In genomic region chr1:43171816-43172215, GRCm38 (mm10) we compare ENCODE assay signal across 25 mouse cellular contexts. TPM values are rescaled to one million over a fixed set of nuclear protein-coding genes. Genes with fewer than 3 reads are reported as not detected.
DNase-seq lines count a peak whose midpoint lies in the region; ATAC-seq and TF ChIP-seq lines count a peak whose summit lies in the region.
"Had no signal": no experiment of that assay in that cellular context is flagged by ENCODE, and none has a peak within 500 bp of the region (broad histone marks: within the 10 kb centered on the region; RNA-seq: fewer than 3 reads in every experiment).

No protein-coding gene starts in this region.

- DNase-seq in heart, postnatal 10 days: no peak
- DNase-seq in kidney, adult 9 months: no peak
- DNase-seq in R1 (ENCODE audit: low read depth, low spot score): peak; percentile 21
- DNase-seq in heart, postnatal 0 days (ENCODE audit: low spot score): no peak
- no peak for DNase-seq in layer of hippocampus, postnatal 14 days (ENCODE audit: low spot score in 2 of 2)
- DNase-seq: adrenal gland, postnatal 10 days; cerebellum, adult 9-10 months; cerebellum, postnatal 36 days; gastrocnemius, postnatal 14 days; right cerebral cortex, adult 18-20 months; spleen, adult 18-20 months; thymus, postnatal 14 days had no signal

- H3K4me1 ChIP-seq in heart, embryonic 12.5 days (replicated peaks): peaks cover 60% of the 10 kb centered on the region
- H3K4me1 ChIP-seq in kidney, embryonic 15.5 days: peaks cover 33% of the 10 kb centered on the region
- peaks cover 73% of the 10 kb centered on the region for H3K4me1 ChIP-seq in heart, postnatal 0 days (ENCODE audit: control insufficient read depth, insufficient read depth)
- H3K4me1 ChIP-seq: hindbrain, embryonic 13.5 days; midbrain, embryonic 10.5 days; midbrain, embryonic 15.5 days; neural tube, embryonic 15.5 days had no signal

- intact Hi-C loops in heart, postnatal 10 days (cut with DNase I): no loop called here

- no peaks in the 10 kb centered on the region for H3K9me3 ChIP-seq in heart, embryonic 12.5 days (replicated peaks)
- no peaks in the 10 kb centered on the region for H3K9me3 ChIP-seq in kidney, embryonic 15.5 days (replicated peaks)
- H3K9me3 ChIP-seq in heart, postnatal 0 days (replicated peaks; ENCODE audit: control insufficient read depth, low read length): no peaks in the 10 kb centered on the region
- H3K9me3 ChIP-seq: hindbrain, embryonic 13.5 days; limb, embryonic 12.5 days; lung, embryonic 15.5 days; midbrain, embryonic 10.5 days; midbrain, embryonic 15.5 days; neural tube, embryonic 15.5 days had no signal

- H3K9ac ChIP-seq in heart, embryonic 12.5 days: no peak overlapping the region
- H3K9ac ChIP-seq in kidney, embryonic 15.5 days: no peak overlapping the region
- peak overlapping the region; percentile 8; the same call in 1 of the 2 replicates for H3K9ac ChIP-seq in heart, postnatal 0 days (replicated peaks; ENCODE audit: low read depth, low read length)
- H3K9ac ChIP-seq: hindbrain, embryonic 13.5 days; limb, embryonic 12.5 days; lung, embryonic 15.5 days; midbrain, embryonic 15.5 days; neural tube, embryonic 15.5 days had no signal

- H3K4me3 ChIP-seq in heart, embryonic 12.5 days: no peak overlapping the region
- H3K4me3 ChIP-seq in kidney, embryonic 15.5 days (replicated peaks): no peak overlapping the region
- H3K4me3 ChIP-seq in heart, postnatal 0 days (ENCODE audit: low read depth, low read length): no peak overlapping the region
- H3K4me3 ChIP-seq: hindbrain, embryonic 13.5 days; limb, embryonic 12.5 days; lung, embryonic 15.5 days; midbrain, embryonic 10.5 days; midbrain, embryonic 15.5 days; neural tube, embryonic 15.5 days had no signal

- no peak for TF ChIP-seq CTCF in heart, postnatal 0 days (IDR thresholded peaks at IDR 0.05; ENCODE audit: low read depth)

- no peak overlapping the region; the same call in 1 of the 2 replicates for H3K4me2 ChIP-seq in heart, embryonic 12.5 days
- H3K4me2 ChIP-seq in kidney, embryonic 15.5 days: no peak overlapping the region
- H3K4me2 ChIP-seq in heart, postnatal 0 days (ENCODE audit: low read depth, low read length): no peak overlapping the region
- H3K4me2 ChIP-seq: hindbrain, embryonic 13.5 days; limb, embryonic 12.5 days; liver, embryonic 11.5 days; lung, embryonic 15.5 days; midbrain, embryonic 15.5 days; neural tube, embryonic 15.5 days had no signal

- H3K27ac ChIP-seq in heart, embryonic 12.5 days (ENCODE audit: poor library complexity, severe bottlenecking): 0 out of 2 replicates have a peak overlapping the region, but pooled peaks have one; percentile 6
- H3K27ac ChIP-seq in kidney, embryonic 15.5 days: peak overlapping the region; percentile 19; the same call in 1 of the 2 replicates
- peak overlapping the region; percentile 56 for H3K27ac ChIP-seq in heart, postnatal 0 days (ENCODE audit: low read depth)
- H3K27ac ChIP-seq: hindbrain, embryonic 13.5 days; limb, embryonic 12.5 days; lung, embryonic 15.5 days; midbrain, embryonic 10.5 days; midbrain, embryonic 15.5 days; neural tube, embryonic 15.5 days had no signal

- H3K27me3 ChIP-seq in heart, embryonic 12.5 days (replicated peaks): no peaks in the 10 kb centered on the region
- no peaks in the 10 kb centered on the region for H3K27me3 ChIP-seq in kidney, embryonic 15.5 days
- no peaks in the 10 kb centered on the region for H3K27me3 ChIP-seq in heart, postnatal 0 days (ENCODE audit: control insufficient read depth, insufficient read depth, low read length)
- H3K27me3 ChIP-seq: hindbrain, embryonic 13.5 days; limb, embryonic 12.5 days; lung, embryonic 15.5 days; midbrain, embryonic 15.5 days; neural tube, embryonic 15.5 days had no signal

- ATAC-seq in heart, embryonic 12.5 days (ENCODE audit: insufficient number of reproducible peaks, low FRiP score): no peak
- no peak for ATAC-seq in kidney, embryonic 15.5 days (replicated peaks; ENCODE audit: low FRiP score)
- no peak for ATAC-seq in heart, postnatal 0 days (ENCODE audit: insufficient read depth, low read depth)
- ATAC-seq: CD4-positive, CD25-positive, alpha-beta regulatory T cell, adult 4 months; forebrain, embryonic 14.5 days; intestine, embryonic 16.5 days; midbrain, embryonic 15.5 days had no signal

- WGBS in heart, embryonic 12.5 days: 71% methylated on average over 6 of the region's 6 CpGs
- WGBS in kidney, embryonic 15.5 days: 86% methylated on average over 6 of the region's 6 CpGs
- 50% methylated on average over 6 of the region's 6 CpGs for WGBS in heart, postnatal 0 days

- no peak for TF ChIP-seq EP300 in heart, postnatal 0 days (IDR thresholded peaks at IDR 0.05; ENCODE audit: low read depth)

- H3K36me3 ChIP-seq in heart, embryonic 12.5 days: no peaks in the 10 kb centered on the region
- H3K36me3 ChIP-seq in kidney, embryonic 15.5 days: no peaks in the 10 kb centered on the region
- H3K36me3 ChIP-seq in heart, postnatal 0 days (replicated peaks; ENCODE audit: control insufficient read depth, insufficient read depth, low read length): peaks cover 12% of the 10 kb centered on the region
- H3K36me3 ChIP-seq: hindbrain, embryonic 13.5 days; limb, embryonic 12.5 days; lung, embryonic 15.5 days; midbrain, embryonic 10.5 days; midbrain, embryonic 15.5 days; neural tube, embryonic 15.5 days had no signal

RNA-seq across cellular contexts. Expression of gene Fhl2, which starts 25.0 kb away (rescaled TPM):
- polyA plus RNA-seq in heart, embryonic 12.5 days (2016; fragmentation: Nextera tagmentation; extraction: Ambion mirVana): 203 and 205 TPM in 2 replicates
- 1,000 to 10,000 TPM; 1,415 to 1,605 TPM for total RNA-seq in heart, postnatal 10 days (2021)
- 90.7 and 92.4 TPM in 2 replicates for polyA plus RNA-seq in kidney, embryonic 15.5 days (2015; fragmentation: Nextera tagmentation; extraction: Ambion mirVana)
- 2,555 and 2,942 TPM in 2 replicates for total RNA-seq in heart, postnatal 0 days (2014; rRNA removed; ENCODE audit: low replicate concordance)
- 974 and 1,129 TPM in 2 replicates for polyA plus RNA-seq in heart, postnatal 0 days (2015; fragmentation: Nextera tagmentation; extraction: Ambion mirVana)
- total RNA-seq in layer of hippocampus, postnatal 14 days (2021): 10 to 100 TPM; 43.5 to 46.4 TPM
- total RNA-seq: megakaryocyte progenitor cell, adult 5-6 weeks had no signal

Comparison
In these comparisons a context has a peak if more than half of its experiments do, and no peak if none do; other contexts are left out.
1. H3K27ac ChIP-seq: peak in every context shown above with its lines; median percentile 56 in heart, postnatal 0 days; 19 in kidney, embryonic 15.5 days; 6 in heart, embryonic 12.5 days.
2. RNA of gene Fhl2, which starts 25.0 kb away (total RNA-seq): 2,555 to 2,942 TPM in heart, postnatal 0 days and 1,415 to 1,605 TPM in heart, postnatal 10 days; 43.5 to 46.4 TPM in layer of hippocampus, postnatal 14 days; every median in the first group is over 10 times any median in the second.